Mouse (Mus musculus): ENCODE measurements around the gene Ssh2.

The Ssh2 gene

DNA sequence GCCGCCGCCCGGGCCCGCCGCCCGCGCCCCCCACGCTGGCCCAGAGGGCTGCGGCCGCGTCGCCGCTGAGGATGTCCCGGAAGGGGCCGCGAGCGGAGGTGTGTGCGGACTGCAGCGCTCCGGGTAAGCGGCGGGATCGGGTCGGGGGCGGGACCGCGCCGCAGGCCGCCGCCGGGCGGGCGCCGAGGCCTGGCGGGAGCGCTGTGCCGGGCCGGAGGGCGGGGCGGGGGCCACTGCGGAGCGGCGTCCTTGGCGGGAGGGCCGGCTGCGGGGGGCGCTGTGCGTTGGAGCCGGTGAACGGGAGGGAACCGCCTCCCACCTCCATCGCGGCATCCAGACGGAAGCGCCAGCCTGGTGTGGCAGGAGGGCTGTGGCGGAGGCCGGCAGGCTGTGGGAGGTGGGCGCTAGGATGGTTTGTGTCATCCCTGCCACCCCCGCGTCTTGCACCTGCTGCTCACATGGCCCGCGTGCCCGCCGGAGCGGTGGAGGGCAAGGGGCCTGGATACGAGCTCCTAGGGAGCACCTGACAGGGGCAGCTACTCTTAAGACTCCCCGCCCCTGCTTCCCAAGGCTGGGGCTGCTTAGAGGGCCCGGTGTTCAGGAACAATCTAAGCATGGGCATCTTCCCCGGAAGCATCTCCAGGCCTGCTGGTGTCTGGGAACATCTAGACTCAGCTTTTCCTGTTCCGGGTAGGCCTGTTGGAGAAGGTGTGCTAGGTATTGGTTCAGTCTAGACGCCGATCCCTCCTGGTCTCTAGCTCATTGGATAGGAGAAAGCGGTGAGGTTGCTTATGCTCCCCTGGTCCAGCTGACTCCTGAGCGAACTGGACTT is 277.6 kb downstream of the Ssh2 start, which contains the start of gene Git1:
Gene Git1, plus strand, starts transcription at position 51 of the 832 bp plus-strand sequence.
- DNase-seq (ENCODE audit: low read depth), result no peak

- DNase-seq (ENCODE audit: low read depth), result no peak
Observed at GRCm38 (mm10) chr11:77494344-77494676, 278.2 kb downstream of the Ssh2 start.

- no peak for DNase-seq (ENCODE audit: low read depth)
Observed at GRCm38 (mm10) chr11:77494782-77495181, 278.7 kb downstream of the Ssh2 start.

- no peak for DNase-seq (ENCODE audit: low read depth)
Observed at GRCm38 (mm10) chr11:77495507-77495906, 279.4 kb downstream of the Ssh2 start.

GRCm38 (mm10) chr11:77497341-77497756 is 281.3 kb downstream of the Ssh2 start:
- no peak for DNase-seq (ENCODE audit: low read depth)

GRCm38 (mm10) chr11:77497851-77498250 is 281.8 kb downstream of the Ssh2 start:
- no peak for DNase-seq (ENCODE audit: low read depth)

DNA sequence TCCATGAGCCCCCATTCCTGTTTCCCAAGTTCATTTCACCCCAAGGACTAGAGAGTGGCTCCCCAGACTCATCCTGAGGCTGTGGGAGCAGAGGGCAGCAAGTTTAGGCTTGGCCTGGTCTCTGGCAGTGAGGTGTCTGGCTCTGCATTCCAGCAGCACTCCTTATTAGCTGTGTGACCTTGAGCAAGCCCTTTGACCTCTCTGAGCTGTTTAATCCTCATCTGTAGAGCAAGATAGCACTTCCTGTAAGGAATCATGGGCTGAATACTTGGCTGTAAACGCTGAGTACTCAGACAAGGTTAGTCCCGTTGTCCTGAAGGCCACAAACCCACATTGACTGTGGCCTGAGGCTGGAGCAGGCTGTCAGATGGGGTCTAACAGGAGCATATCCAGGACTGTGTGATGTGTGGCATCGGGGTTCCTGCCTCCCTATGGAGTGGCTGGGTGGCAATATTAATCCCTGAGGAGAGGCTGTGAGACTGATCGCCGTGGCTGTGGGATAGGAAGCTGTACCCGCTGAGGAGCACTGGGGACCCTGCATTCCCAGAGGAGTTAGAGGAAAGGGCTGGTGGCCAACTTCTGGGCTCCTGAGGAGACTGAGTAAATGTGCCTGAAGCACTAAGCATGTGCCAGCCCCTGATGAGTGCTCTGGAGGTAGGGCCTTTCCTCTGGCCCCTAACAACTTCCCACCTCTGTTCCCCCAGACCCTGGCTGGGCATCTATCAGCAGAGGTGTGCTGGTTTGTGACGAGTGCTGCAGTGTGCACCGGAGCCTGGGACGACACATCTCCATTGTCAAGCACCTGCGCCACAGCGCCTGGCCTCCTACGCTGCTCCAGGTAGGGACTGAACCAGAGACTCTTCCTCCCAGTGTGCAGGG is 282.4 kb downstream of the Ssh2 start:
- DNase-seq (ENCODE audit: low read depth), result no peak

DNA sequence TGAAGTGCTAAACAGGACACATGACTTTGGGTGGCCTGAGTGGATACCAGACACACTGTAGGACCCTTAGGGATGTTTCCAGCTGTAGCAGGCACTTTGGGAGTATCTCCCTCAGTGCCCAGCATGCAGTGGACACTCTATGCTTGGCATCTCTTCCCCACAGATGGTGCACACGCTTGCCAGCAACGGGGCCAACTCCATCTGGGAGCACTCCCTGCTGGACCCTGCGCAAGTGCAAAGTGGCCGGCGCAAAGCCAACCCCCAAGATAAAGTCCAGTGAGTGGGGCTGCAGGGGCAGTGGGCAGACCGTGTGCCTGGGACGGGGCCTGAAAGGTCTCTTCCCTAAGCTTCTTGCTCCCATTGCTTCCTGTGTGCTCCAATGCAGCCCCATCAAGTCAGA is 283.3 kb downstream of the Ssh2 start:
- DNase-seq (ENCODE audit: low read depth), result no peak

DNA sequence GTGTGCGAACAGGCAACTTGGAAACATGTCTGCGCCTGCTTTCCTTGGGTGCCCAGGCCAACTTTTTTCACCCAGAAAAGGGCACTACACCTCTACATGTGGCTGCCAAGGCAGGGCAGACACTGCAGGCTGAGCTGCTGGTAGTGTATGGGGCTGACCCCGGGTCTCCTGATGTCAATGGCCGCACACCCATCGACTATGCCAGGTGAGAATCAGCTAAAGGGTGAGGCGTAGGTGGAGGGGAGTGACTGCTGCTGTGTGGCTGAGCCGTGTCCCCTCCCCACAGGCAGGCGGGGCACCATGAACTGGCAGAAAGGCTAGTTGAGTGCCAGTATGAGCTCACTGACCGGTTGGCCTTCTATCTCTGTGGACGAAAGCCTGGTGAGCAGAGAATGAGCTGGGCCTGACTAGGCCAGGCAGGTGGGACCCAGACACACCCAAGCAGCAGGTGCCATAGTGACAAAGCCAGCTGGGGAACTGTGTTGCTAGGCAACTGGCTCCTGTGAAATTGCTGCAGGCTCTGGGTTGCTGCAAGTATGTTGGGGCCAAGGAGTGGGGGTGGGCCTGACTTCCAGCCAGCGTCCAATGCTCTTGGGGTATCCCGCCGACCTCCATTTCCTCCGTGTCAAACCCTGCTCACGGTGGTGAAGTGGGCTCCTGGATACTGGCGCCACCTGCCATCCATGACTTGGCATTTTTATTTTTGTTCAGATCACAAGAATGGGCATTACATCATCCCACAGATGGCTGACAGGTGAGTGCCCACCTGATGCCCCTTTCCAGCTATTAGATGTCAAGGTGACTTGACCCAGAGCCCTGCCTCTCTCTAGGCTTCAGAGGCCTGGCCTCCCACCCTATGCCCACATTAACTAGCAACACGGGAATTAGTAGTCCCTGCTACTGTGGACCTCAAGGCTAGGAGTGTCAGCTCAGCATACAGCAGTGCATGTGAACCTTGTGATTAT is 284.6 kb downstream of the Ssh2 start:
- no peak for DNase-seq (ENCODE audit: low read depth)

DNA sequence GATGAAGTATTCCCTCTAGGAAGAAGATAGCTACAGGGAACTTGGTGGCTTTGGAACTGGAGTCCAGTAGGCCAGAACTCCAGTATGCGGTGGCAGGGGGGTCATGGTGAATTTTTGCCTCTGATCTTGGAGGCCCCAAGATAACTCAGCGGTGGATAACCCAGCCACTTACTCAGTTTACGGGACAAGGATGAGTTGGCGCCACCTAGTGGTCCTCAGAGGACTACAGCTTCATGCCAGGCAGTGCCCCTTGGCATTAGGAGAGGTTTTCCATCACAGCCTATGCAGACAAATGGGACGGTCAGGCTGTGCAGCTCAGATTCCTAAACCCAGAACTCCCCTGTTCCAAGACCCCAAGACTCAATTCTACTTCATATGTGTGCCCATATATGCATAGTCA is 285.3 kb downstream of the Ssh2 start:
- no peak for DNase-seq (ENCODE audit: low read depth)

DNA sequence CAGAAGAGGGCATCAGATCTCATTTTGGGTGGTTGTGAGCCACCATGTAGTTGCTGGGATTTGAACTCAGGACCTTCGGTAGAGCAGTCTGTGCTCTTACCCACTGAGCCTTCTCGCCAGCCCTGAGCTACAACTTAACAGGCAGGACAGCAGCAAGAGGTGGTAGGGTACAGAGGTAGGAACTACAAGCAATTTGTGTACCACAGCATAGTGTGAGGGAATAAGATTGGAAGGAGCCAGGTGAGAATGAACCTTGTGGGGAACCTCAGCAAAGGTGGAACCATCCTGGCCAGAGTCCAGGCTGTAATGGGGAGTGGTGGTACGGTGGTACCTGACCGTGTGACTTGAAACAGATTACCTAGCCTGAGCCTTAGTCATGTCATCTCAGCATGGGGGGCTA is 285.9 kb downstream of the Ssh2 start:
- no peak for DNase-seq (ENCODE audit: low read depth)

DNA sequence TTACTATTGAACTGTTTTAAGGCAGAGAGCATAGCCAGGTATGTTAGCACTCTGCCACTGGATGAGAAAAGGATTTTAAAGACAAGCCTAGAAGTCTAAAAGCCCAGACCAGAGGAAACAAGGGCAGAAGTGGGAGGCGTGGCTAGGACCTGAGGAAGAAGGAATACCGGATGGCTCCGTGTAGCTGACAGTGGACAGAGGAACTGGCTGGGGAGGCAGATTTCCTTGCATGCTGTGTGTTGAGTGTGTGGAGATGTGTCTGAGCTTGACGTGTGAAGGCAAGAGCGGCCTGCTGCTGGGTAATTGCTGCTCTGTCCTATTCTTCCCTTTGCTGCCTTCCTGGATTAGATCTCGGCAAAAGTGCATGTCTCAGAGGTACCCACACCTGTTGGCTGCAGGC is 286.4 kb downstream of the Ssh2 start:
- no peak for DNase-seq (ENCODE audit: low read depth)

- DNase-seq (ENCODE audit: low read depth), result no peak
Observed at GRCm38 (mm10) chr11:77503511-77503910, 287.4 kb downstream of the Ssh2 start.

DNA sequence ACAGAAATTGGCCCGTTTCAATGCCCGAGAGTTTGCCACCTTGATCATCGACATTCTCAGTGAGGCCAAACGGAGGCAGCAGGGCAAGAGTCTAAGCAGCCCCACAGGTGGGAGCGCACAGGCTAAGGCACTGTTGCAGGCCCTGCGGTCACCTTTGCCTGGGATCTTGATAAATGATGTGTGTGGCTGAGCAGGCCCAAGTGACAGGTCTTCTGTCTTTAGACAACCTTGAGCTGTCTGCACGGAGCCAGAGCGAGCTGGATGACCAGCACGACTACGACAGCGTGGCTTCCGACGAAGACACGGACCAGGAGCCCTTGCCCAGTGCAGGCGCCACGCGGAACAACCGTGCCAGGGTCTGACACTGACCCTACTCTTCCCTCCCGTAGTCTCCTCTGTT is 288.3 kb downstream of the Ssh2 start:
- DNase-seq (ENCODE audit: low read depth), result no peak

GRCm38 (mm10) chr11:77505291-77505980 is 289.3 kb downstream of the Ssh2 start:
- DNase-seq (ENCODE audit: low read depth), result no peak

GRCm38 (mm10) chr11:77506273-77506672 is 290.2 kb downstream of the Ssh2 start:
- DNase-seq (ENCODE audit: low read depth), result no peak

DNA sequence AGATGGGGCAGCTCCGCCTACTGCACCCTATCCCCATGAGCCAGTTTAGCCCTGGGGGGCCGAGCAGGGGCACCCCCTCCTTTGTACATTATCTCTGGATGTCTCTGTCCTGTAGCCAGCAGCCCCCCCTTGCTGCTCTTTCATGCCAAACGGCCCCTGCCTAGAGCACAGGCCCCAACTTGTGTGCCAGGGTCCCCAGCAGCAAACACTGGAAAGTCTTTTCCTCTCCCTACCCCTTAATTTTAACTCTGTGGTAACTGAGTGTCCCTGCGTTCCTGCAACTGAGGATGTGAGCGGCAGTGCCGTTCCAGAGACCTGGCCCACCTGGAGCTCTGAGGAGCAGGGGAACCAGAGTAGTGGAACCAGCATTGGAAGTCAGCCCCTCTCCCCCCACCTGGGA is 290.9 kb downstream of the Ssh2 start:
- no peak for DNase-seq (ENCODE audit: low read depth)

GRCm38 (mm10) chr11:77507426-77507825 is 291.3 kb downstream of the Ssh2 start:
- no peak for DNase-seq (ENCODE audit: low read depth)

- DNase-seq (ENCODE audit: low read depth), result no peak
Observed at GRCm38 (mm10) chr11:77508068-77509021, 292.3 kb downstream of the Ssh2 start.
